Mouse (Mus musculus): ENCODE data around the gene Col4a1. TPM values are rescaled to one million over a fixed set of nuclear protein-coding genes. Genes with fewer than 3 reads are reported as not detected.
A peak's percentile ranks its signal among the peaks of the same experiment; 100 is the strongest.

The Col4a1 gene
- polyA plus RNA-seq, 1 experiment, result 111 TPM

GRCm38 (mm10) chr8:11282696-11283095 is 29.9 kb downstream of the Col4a1 start:
- WGBS, result 84% methylated on average over 7 of the region's 7 CpGs
- Histone ChIP-seq H3K36me3 (ENCODE audit: control insufficient read depth, insufficient read depth, low read length) (no peaks in the 10 kb centered on the region), H3K4me1 (ENCODE audit: control insufficient read depth, insufficient read depth, insufficient read length) (0 out of 2 replicates have a peak, but pooled peaks cover 2% of the 10 kb centered on the region), H3K27ac (ENCODE audit: insufficient read depth, low read length) (no peak overlapping the region), H3K4me3 (ENCODE audit: extremely low read depth, insufficient read depth, insufficient read length) (no peak overlapping the region), H3K27me3 (ENCODE audit: control insufficient read depth, insufficient read depth, low read length) (no peaks in the 10 kb centered on the region)
- no peak for DNase-seq (ENCODE audit: low read depth in 1 of 2, low spot score in 2 of 2)
- TF ChIP-seq POLR2A (IDR thresholded peaks at IDR 0.05; ENCODE audit: low read depth, low read length), result no peak
- no peak for TF ChIP-seq CTCF (IDR thresholded peaks at IDR 0.05; ENCODE audit: extremely low read depth, insufficient read depth, insufficient read length, insufficient replicate concordance)

- Histone ChIP-seq H3K4me3 (ENCODE audit: extremely low read depth, insufficient read depth, insufficient read length) (no peak overlapping the region), H3K27me3 (ENCODE audit: control insufficient read depth, insufficient read depth, low read length) (no peaks in the 10 kb centered on the region), H3K36me3 (ENCODE audit: control insufficient read depth, insufficient read depth, low read length) (no peaks in the 10 kb centered on the region), H3K27ac (ENCODE audit: insufficient read depth, low read length) (no peak overlapping the region), H3K4me1 (ENCODE audit: control insufficient read depth, insufficient read depth, insufficient read length) (0 out of 2 replicates have a peak, but pooled peaks cover 2% of the 10 kb centered on the region)
- DNase-seq (ENCODE audit: low read depth in 1 of 2, low spot score in 2 of 2), result no peak
- TF ChIP-seq CTCF (IDR thresholded peaks at IDR 0.05; ENCODE audit: extremely low read depth, insufficient read depth, insufficient read length, insufficient replicate concordance), result no peak
- no peak for TF ChIP-seq POLR2A (IDR thresholded peaks at IDR 0.05; ENCODE audit: low read depth, low read length)
- 79% methylated on average over 10 of the region's 10 CpGs for WGBS
Measured at GRCm38 (mm10) chr8:11282139-11282538, 30.5 kb downstream of the Col4a1 start.

- 94% methylated on average over 10 of the region's 10 CpGs for WGBS
- DNase-seq (ENCODE audit: low read depth in 1 of 2, low spot score in 2 of 2), result no peak
- H3K4me3 ChIP-seq (ENCODE audit: extremely low read depth, insufficient read depth, insufficient read length), result no peak overlapping the region
- H3K27me3 ChIP-seq (ENCODE audit: control insufficient read depth, insufficient read depth, low read length), result no peaks in the 10 kb centered on the region
- H3K27ac ChIP-seq (ENCODE audit: insufficient read depth, low read length), result no peak overlapping the region
- H3K4me1 ChIP-seq (ENCODE audit: control insufficient read depth, insufficient read depth, insufficient read length), result 0 out of 2 replicates have a peak, but pooled peaks cover 2% of the 10 kb centered on the region
- TF ChIP-seq POLR2A (IDR thresholded peaks at IDR 0.05; ENCODE audit: low read depth, low read length) (no peak), CTCF (IDR thresholded peaks at IDR 0.05; ENCODE audit: extremely low read depth, insufficient read depth, insufficient read length, insufficient replicate concordance) (no peak)
- no peaks in the 10 kb centered on the region for H3K36me3 ChIP-seq (ENCODE audit: control insufficient read depth, insufficient read depth, low read length)
Measured at GRCm38 (mm10) chr8:11280721-11281268, 31.8 kb downstream of the Col4a1 start.

- TF ChIP-seq POLR2A (IDR thresholded peaks at IDR 0.05; ENCODE audit: low read depth, low read length), result no peak
- TF ChIP-seq CTCF (IDR thresholded peaks at IDR 0.05; ENCODE audit: extremely low read depth, insufficient read depth, insufficient read length, insufficient replicate concordance), result no peak
- WGBS, result 46% methylated on average over 20 of the region's 20 CpGs
- no peak for DNase-seq (ENCODE audit: low read depth in 1 of 2, low spot score in 2 of 2)
- Histone ChIP-seq H3K4me1 (ENCODE audit: control insufficient read depth, insufficient read depth, insufficient read length) (0 out of 2 replicates have a peak, but pooled peaks cover 2% of the 10 kb centered on the region), H3K27me3 (ENCODE audit: control insufficient read depth, insufficient read depth, low read length) (no peaks in the 10 kb centered on the region), H3K4me3 (ENCODE audit: extremely low read depth, insufficient read depth, insufficient read length) (no peak overlapping the region), H3K27ac (ENCODE audit: insufficient read depth, low read length) (no peak overlapping the region), H3K36me3 (ENCODE audit: control insufficient read depth, insufficient read depth, low read length) (no peaks in the 10 kb centered on the region)
Measured at GRCm38 (mm10) chr8:11279296-11279826, 33.3 kb downstream of the Col4a1 start.

- Histone ChIP-seq H3K4me3 (ENCODE audit: extremely low read depth, insufficient read depth, insufficient read length) (no peak overlapping the region), H3K36me3 (ENCODE audit: control insufficient read depth, insufficient read depth, low read length) (no peaks in the 10 kb centered on the region), H3K27me3 (ENCODE audit: control insufficient read depth, insufficient read depth, low read length) (no peaks in the 10 kb centered on the region), H3K4me1 (ENCODE audit: control insufficient read depth, insufficient read depth, insufficient read length) (no peaks in the 10 kb centered on the region), H3K27ac (ENCODE audit: insufficient read depth, low read length) (0 out of 2 replicates have a peak overlapping the region, but pooled peaks have one; percentile 33)
- TF ChIP-seq POLR2A (IDR thresholded peaks at IDR 0.05; ENCODE audit: low read depth, low read length), result no peak
- no peak for TF ChIP-seq CTCF (IDR thresholded peaks at IDR 0.05; ENCODE audit: extremely low read depth, insufficient read depth, insufficient read length, insufficient replicate concordance)
- DNase-seq (ENCODE audit: low read depth in 1 of 2, low spot score in 2 of 2), result no peak
- 17% methylated on average over 4 of the region's 4 CpGs for WGBS
Measured at GRCm38 (mm10) chr8:11278101-11278611, 34.5 kb downstream of the Col4a1 start.

GRCm38 (mm10) chr8:11277602-11278051 is 35.0 kb downstream of the Col4a1 start:
- no peak overlapping the region for H3K4me3 ChIP-seq (ENCODE audit: extremely low read depth, insufficient read depth, insufficient read length)
- H3K27ac ChIP-seq (ENCODE audit: insufficient read depth, low read length), result peak overlapping the region; percentile 33
- TF ChIP-seq CTCF (IDR thresholded peaks at IDR 0.05; ENCODE audit: extremely low read depth, insufficient read depth, insufficient read length, insufficient replicate concordance) (no peak), POLR2A (IDR thresholded peaks at IDR 0.05; ENCODE audit: low read depth, low read length) (no peak)
- WGBS, result 26% methylated on average over 3 of the region's 3 CpGs
- no peaks in the 10 kb centered on the region for H3K4me1 ChIP-seq (ENCODE audit: control insufficient read depth, insufficient read depth, insufficient read length)
- H3K27me3 ChIP-seq (ENCODE audit: control insufficient read depth, insufficient read depth, low read length), result no peaks in the 10 kb centered on the region
- H3K36me3 ChIP-seq (ENCODE audit: control insufficient read depth, insufficient read depth, low read length), result no peaks in the 10 kb centered on the region
- DNase-seq (ENCODE audit: low read depth in 1 of 2, low spot score in 2 of 2), result no peak

- no peak overlapping the region for H3K27ac ChIP-seq (ENCODE audit: insufficient read depth, low read length)
- H3K27me3 ChIP-seq (ENCODE audit: control insufficient read depth, insufficient read depth, low read length), result no peaks in the 10 kb centered on the region
- TF ChIP-seq POLR2A (IDR thresholded peaks at IDR 0.05; ENCODE audit: low read depth, low read length), result no peak
- TF ChIP-seq CTCF (IDR thresholded peaks at IDR 0.05; ENCODE audit: extremely low read depth, insufficient read depth, insufficient read length, insufficient replicate concordance), result no peak
- no peak overlapping the region for H3K4me3 ChIP-seq (ENCODE audit: extremely low read depth, insufficient read depth, insufficient read length)
- no peaks in the 10 kb centered on the region for H3K36me3 ChIP-seq (ENCODE audit: control insufficient read depth, insufficient read depth, low read length)
- H3K4me1 ChIP-seq (ENCODE audit: control insufficient read depth, insufficient read depth, insufficient read length), result no peaks in the 10 kb centered on the region
- 2% methylated on average over 6 of the region's 6 CpGs for WGBS
- DNase-seq (ENCODE audit: low read depth in 1 of 2, low spot score in 2 of 2), result no peak
Measured at GRCm38 (mm10) chr8:11276286-11276685, 36.3 kb downstream of the Col4a1 start.
